Mouse (Mus musculus) hindbrain, embryonic 11.5 days (tissue): ENCODE results near the gene Hemgn. TPM values are rescaled to one million over a fixed set of nuclear protein-coding genes. Genes with fewer than 3 reads are reported as not detected.
A peak's percentile ranks its signal among the peaks of the same experiment; 100 is the strongest.

Experiments used
- ATAC-seq: fragments of 200-750 bp; cut with Nextera tagmentation; 2 replicates; pipeline ENCODE4 v1.8.0; 2017; ENCODE audit warnings: mild to moderate bottlenecking, moderate TSS enrichment, moderate library complexity; ENCODE audit not compliant: low FRiP score
- DNase-seq: peaks from one replicate; pipeline ENCODE4 v3.0.0-alpha.2; 2015; ENCODE audit warnings: low spot score
- H3K27ac ChIP-seq: fragments of 300-500 bp; sonication (generic); 2 replicates; pipeline ENCODE4 v1.5.1; 2014; ENCODE audit warnings: mild to moderate bottlenecking, low read depth, low read length
- H3K27me3 ChIP-seq: fragments of 300-500 bp; sonication (generic); 2 replicates; pipeline ENCODE4 v1.6.1; 2014; ENCODE audit warnings: mild to moderate bottlenecking, low read length, moderate library complexity, mixed read lengths; ENCODE audit not compliant: control insufficient read depth, insufficient read depth
- H3K36me3 ChIP-seq: fragments of 300-500 bp; sonication (generic); 2 replicates; pipeline ENCODE4 v1.6.1; 2014; ENCODE audit warnings: mild to moderate bottlenecking, low read length, moderate library complexity, mixed read lengths; ENCODE audit not compliant: control insufficient read depth, insufficient read depth
- H3K4me1 ChIP-seq: fragments of 300-500 bp; sonication (generic); replicated peaks from 2 replicates; pipeline ENCODE4 v1.6.1; 2014; ENCODE audit warnings: low read length, mixed read lengths; ENCODE audit not compliant: control insufficient read depth, insufficient read depth
- H3K4me2 ChIP-seq: fragments of 300-500 bp; sonication (generic); replicated peaks from 2 replicates; pipeline ENCODE4 v1.6.1; 2014; ENCODE audit warnings: mild to moderate bottlenecking, low read depth, low read length
- H3K4me3 ChIP-seq: fragments of 300-500 bp; sonication (generic); 2 replicates; pipeline ENCODE4 v1.5.1; 2014; ENCODE audit warnings: low read depth, low read length
- H3K9ac ChIP-seq: fragments of 300-500 bp; sonication (generic); 2 replicates; pipeline ENCODE4 v1.6.1; 2014; ENCODE audit warnings: low read depth, low read length
- H3K9me3 ChIP-seq: fragments of 300-500 bp; sonication (generic); 2 replicates; pipeline ENCODE4 v1.6.1; 2016; ENCODE audit warnings: low read length; ENCODE audit not compliant: control insufficient read depth
- WGBS: fragments of 180-500 bp; shearing (Covaris S2); extraction: QIAGEN DNeasy Blood & Tissue Kit; methylation state at CpG from one replicate; pipeline ENCODE4 v1.1.7; 2014; 5-methylcytosine and 5-hydroxymethylcytosine counted together
- polyA plus RNA-seq: library from polyadenylated mRNA; unstranded; fragments of >200 nt; fragmentation: Nextera tagmentation; extraction: Ambion mirVana; gene quantifications from 2 replicates; pipeline ENCODE4 v1.2.1, GENCODE M21; 2014

The Hemgn gene
- 16.1 and 22.3 TPM in 2 replicates for polyA plus RNA-seq

- no peaks in the 10 kb centered on the region for H3K9me3 ChIP-seq
- H3K4me1 ChIP-seq, result no peaks in the 10 kb centered on the region
- no peak within 1 kb of the TSS for H3K9ac ChIP-seq
- no peak within 1 kb of the TSS for H3K27ac ChIP-seq
- H3K4me3 ChIP-seq, result no peak within 1 kb of the TSS
- H3K27me3 ChIP-seq, result no peaks in the 10 kb centered on the region
- DNase-seq (no peak), ATAC-seq (no peak)
- no peaks in the 10 kb centered on the region for H3K36me3 ChIP-seq
- no peak within 1 kb of the TSS for H3K4me2 ChIP-seq
- 87% methylated on average over 7 of the region's 7 CpGs for WGBS
Measured at GRCm38 (mm10) chr4:46413406-46413805, at the start of gene Hemgn. Gene Hemgn, minus strand, starts transcription at chr4:46413506.

- H3K27me3 ChIP-seq, result no peaks in the 10 kb centered on the region
- DNase-seq (no peak), ATAC-seq (no peak)
- no peak overlapping the region for H3K27ac ChIP-seq
- H3K4me2 ChIP-seq, result no peak overlapping the region
- H3K4me1 ChIP-seq, result peaks cover 4% of the 10 kb centered on the region; the same call in 1 of the 2 replicates
- 86% methylated on average over 2 of the region's 2 CpGs for WGBS
- peaks cover 5% of the 10 kb centered on the region; the same call in 1 of the 2 replicates for H3K36me3 ChIP-seq
- H3K9ac ChIP-seq, result no peak overlapping the region
- no peaks in the 10 kb centered on the region for H3K9me3 ChIP-seq
- no peak overlapping the region for H3K4me3 ChIP-seq
Measured at GRCm38 (mm10) chr4:46458411-46458810, 45.1 kb upstream of the Hemgn start.

DNA sequence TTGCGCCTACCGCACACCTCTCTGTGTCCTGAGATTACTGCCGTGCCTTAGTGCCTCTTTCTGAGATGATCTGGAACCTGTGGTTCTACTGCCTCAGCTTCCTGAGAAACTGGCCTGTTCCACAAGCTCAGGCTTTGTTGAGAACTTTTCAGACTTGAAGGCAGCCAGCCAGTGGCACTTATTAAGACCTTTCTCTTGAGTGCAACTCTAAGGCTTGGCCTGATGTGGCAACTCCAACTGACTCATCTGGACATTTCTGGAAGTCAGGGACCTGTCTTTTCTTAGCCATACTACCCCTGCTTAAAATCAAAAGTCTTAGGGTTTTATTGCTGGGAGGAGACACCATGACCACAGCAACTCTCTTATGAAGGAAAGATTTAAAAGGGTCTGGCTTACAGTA lies 43.9 kb upstream of the Hemgn start:
- no peak overlapping the region for H3K4me3 ChIP-seq
- H3K4me1 ChIP-seq, result peaks cover 6% of the 10 kb centered on the region; the same call in 1 of the 2 replicates
- H3K4me2 ChIP-seq, result no peak overlapping the region
- WGBS, result 97% methylated on average over 3 of the region's 3 CpGs
- H3K36me3 ChIP-seq, result peaks cover 5% of the 10 kb centered on the region; the same call in 1 of the 2 replicates
- no peaks in the 10 kb centered on the region for H3K9me3 ChIP-seq
- H3K9ac ChIP-seq, result no peak overlapping the region
- H3K27me3 ChIP-seq, result no peaks in the 10 kb centered on the region
- H3K27ac ChIP-seq, result no peak overlapping the region
- ATAC-seq, result no peak
- no peak for DNase-seq

- no peaks in the 10 kb centered on the region for H3K27me3 ChIP-seq
- H3K9ac ChIP-seq, result no peak overlapping the region
- peaks cover 5% of the 10 kb centered on the region; the same call in 1 of the 2 replicates for H3K36me3 ChIP-seq
- H3K9me3 ChIP-seq, result no peaks in the 10 kb centered on the region
- H3K27ac ChIP-seq, result no peak overlapping the region
- no peak overlapping the region for H3K4me2 ChIP-seq
- no peak for ATAC-seq
- H3K4me3 ChIP-seq, result no peak overlapping the region
- DNase-seq, result no peak
- 93% methylated on average over 4 of the region's 4 CpGs for WGBS
- H3K4me1 ChIP-seq, result peaks cover 6% of the 10 kb centered on the region; the same call in 1 of the 2 replicates
Measured at GRCm38 (mm10) chr4:46456762-46457161, 43.5 kb upstream of the Hemgn start.

GRCm38 (mm10) chr4:46454097-46454864 lies 41.0 kb upstream of the Hemgn start:
- ATAC-seq (no peak), DNase-seq (no peak)
- no peaks in the 10 kb centered on the region for H3K9me3 ChIP-seq
- WGBS, result 83% methylated on average over 5 of the region's 5 CpGs
- peaks cover 2% of the 10 kb centered on the region; the same call in 1 of the 2 replicates for H3K36me3 ChIP-seq
- no peak overlapping the region for H3K4me2 ChIP-seq
- H3K4me3 ChIP-seq, result no peak overlapping the region
- no peaks in the 10 kb centered on the region for H3K27me3 ChIP-seq
- H3K27ac ChIP-seq, result no peak overlapping the region
- peaks cover 7% of the 10 kb centered on the region; the same call in 1 of the 2 replicates for H3K4me1 ChIP-seq
- no peak overlapping the region for H3K9ac ChIP-seq

DNA sequence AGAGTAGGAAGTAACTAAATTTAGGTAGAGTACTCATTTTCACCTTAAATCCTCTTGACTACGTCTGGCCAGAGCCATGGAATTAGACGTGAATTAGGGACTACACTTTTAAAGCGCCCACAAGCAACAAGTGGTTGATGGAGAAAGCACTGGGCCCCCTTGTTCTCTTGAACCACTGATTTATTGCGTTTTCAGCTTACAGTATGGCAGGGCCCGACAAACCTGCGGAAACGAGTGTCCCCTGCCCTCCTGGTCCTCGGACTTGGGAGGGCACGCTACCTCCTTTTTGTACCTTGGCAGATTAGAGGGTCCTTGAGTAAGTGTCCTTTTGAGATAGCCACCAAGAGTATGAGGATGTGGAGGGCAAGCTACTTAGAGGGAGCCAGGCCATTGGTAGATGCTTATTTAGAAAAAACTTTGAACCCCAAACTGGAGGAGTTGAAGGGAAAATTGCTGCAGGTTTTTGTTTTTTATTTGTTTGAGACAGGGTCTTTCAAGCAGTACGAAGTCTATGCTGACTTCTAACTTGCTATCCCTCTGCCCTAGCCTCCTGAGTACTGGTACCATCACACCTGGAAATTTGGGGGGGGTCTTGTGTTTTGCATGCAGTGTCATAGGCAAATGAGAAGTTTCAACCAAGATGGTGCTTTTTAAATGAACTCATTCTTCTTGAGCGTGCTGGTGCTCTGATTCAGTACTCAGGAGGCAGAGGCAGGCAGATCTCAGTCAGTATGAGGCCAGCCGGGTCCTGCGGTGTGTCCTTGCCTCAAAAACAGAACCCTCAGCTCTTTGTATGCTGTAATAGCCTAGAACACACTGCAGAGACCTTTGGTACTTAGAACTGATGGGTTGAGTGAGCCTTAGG lies 39.8 kb upstream of the Hemgn start:
- ATAC-seq (no peak), DNase-seq (peak; percentile 43)
- peak overlapping the region; percentile 98; the same call in 1 of the 2 replicates for H3K27ac ChIP-seq
- peaks cover 2% of the 10 kb centered on the region; the same call in 1 of the 2 replicates for H3K36me3 ChIP-seq
- peak overlapping the region; percentile 88 for H3K4me3 ChIP-seq
- peak overlapping the region; percentile 99 for H3K9ac ChIP-seq
- H3K4me2 ChIP-seq, result peak overlapping the region; percentile 89
- WGBS, result 38% methylated on average over 13 of the region's 13 CpGs
- no peaks in the 10 kb centered on the region for H3K9me3 ChIP-seq
- no peaks in the 10 kb centered on the region for H3K27me3 ChIP-seq
- peaks cover 8% of the 10 kb centered on the region for H3K4me1 ChIP-seq

DNA sequence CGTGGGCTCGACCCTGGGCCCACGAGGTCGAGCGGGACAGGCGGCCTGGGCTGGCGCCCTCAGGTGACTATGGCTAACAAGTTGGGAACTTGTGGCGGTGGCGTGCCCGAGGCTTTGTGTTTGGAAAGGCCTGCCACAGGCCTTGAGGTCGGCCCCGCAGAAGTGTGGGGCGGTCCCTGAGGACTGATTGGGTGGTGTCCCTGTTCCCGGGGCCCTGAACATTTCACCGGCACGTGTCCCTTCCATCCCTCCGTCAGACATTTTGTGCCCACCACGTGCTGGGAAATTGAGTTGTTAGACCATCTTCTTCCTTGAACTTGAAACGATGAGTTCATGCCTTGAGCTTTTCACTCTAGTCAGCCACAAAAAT lies 39.2 kb upstream of the Hemgn start:
- ATAC-seq (peak; percentile 10; the same call in 1 of the 2 replicates), DNase-seq (peak; percentile 74)
- Histone ChIP-seq H3K4me3 (peak overlapping the region; percentile 88), H3K27me3 (no peaks in the 10 kb centered on the region), H3K9ac (peak overlapping the region; percentile 99), H3K4me2 (peak overlapping the region; percentile 89), H3K27ac (peak overlapping the region; percentile 98), H3K9me3 (no peaks in the 10 kb centered on the region), H3K4me1 (peaks cover 8% of the 10 kb centered on the region), H3K36me3 (peaks cover 2% of the 10 kb centered on the region; the same call in 1 of the 2 replicates)
- under 1% methylated on average over 19 of the region's 19 CpGs for WGBS

- peak overlapping the region; percentile 98 for H3K27ac ChIP-seq
- WGBS, result under 1% methylated on average over 73 of the region's 111 CpGs
- peak overlapping the region; percentile 88 for H3K4me3 ChIP-seq
- no peaks in the 10 kb centered on the region for H3K9me3 ChIP-seq
- peaks cover 2% of the 10 kb centered on the region; the same call in 1 of the 2 replicates for H3K36me3 ChIP-seq
- H3K4me1 ChIP-seq, result peaks cover 8% of the 10 kb centered on the region
- peak overlapping the region; percentile 99 for H3K9ac ChIP-seq
- DNase-seq, result peak; percentile 83
- H3K4me2 ChIP-seq, result peak overlapping the region; percentile 89
- peak; percentile 46 for ATAC-seq
- no peaks in the 10 kb centered on the region for H3K27me3 ChIP-seq
Measured at GRCm38 (mm10) chr4:46451758-46452480, 38.6 kb upstream of the Hemgn start.
